Mouse (Mus musculus) myocyte (in vitro differentiated cells): ENCODE measurements around the gene Btnl2. TPM values are rescaled to one million over a fixed set of nuclear protein-coding genes. Genes with fewer than 3 reads are reported as not detected.

Source experiments
- H3K27me3 ChIP-seq: one replicate; pipeline ENCODE4 v1.6.1; 2011; ENCODE audit not compliant: control insufficient read depth, insufficient read depth, insufficient read length
- H3K36me3 ChIP-seq: one replicate; pipeline ENCODE4 v1.6.1; 2011; ENCODE audit not compliant: control insufficient read depth, insufficient read depth
- H3K4me2 ChIP-seq: one replicate; pipeline ENCODE4 v1.6.1; 2011; ENCODE audit warnings: low read depth, control low read depth
- H3K4me3 ChIP-seq: one replicate; pipeline ENCODE4 v1.5.1; 2011; ENCODE audit warnings: mild to moderate bottlenecking, control low read depth, moderate library complexity
- H3K79me2 ChIP-seq: one replicate; pipeline ENCODE4 v1.6.1; 2011; ENCODE audit not compliant: control insufficient read depth, insufficient read depth
- H3ac ChIP-seq: one replicate; pipeline ENCODE4 v1.6.1; 2011; ENCODE audit not compliant: control insufficient read depth, insufficient read length
- CEBPB ChIP-seq: IDR thresholded peaks from 2 replicates; pipeline ENCODE4 v1.6.1; 2011; ENCODE audit warnings: mild to moderate bottlenecking, moderate library complexity; ENCODE audit not compliant: poor library complexity, insufficient read depth, severe bottlenecking
- E2F4 ChIP-seq: IDR thresholded peaks from one replicate; pipeline ENCODE4 v1.6.1; 2011; ENCODE audit warnings: mild to moderate bottlenecking, control low read depth, moderate library complexity; ENCODE audit not compliant: insufficient read depth
- MAX ChIP-seq: IDR thresholded peaks from one replicate; pipeline ENCODE4 v1.6.1; 2011; ENCODE audit warnings: low read depth, mild to moderate bottlenecking, control low read depth
- MYOD1 ChIP-seq, 3 experiments: IDR thresholded peaks; one replicate each; pipeline ENCODE4 v1.6.1; 2011; ENCODE audit warnings: control low read depth in 2 of 3, low read depth in 2 of 3, mild to moderate bottlenecking in 2 of 3, moderate library complexity in 1 of 3; ENCODE audit not compliant: insufficient read length in 2 of 3, control insufficient read depth in 1 of 3
- MYOG ChIP-seq, 3 experiments: IDR thresholded peaks; one replicate each; pipeline ENCODE4 v1.6.1; 2011; ENCODE audit warnings: control low read depth in 2 of 3, low read depth in 2 of 3, mild to moderate bottlenecking in 2 of 3; ENCODE audit not compliant: insufficient read length in 2 of 3, control insufficient read depth in 1 of 3, insufficient read depth in 1 of 3
- POLR2A ChIP-seq: IDR thresholded peaks from one replicate; pipeline ENCODE4 v1.6.1; 2011; ENCODE audit warnings: low read depth, mild to moderate bottlenecking, control low read depth, moderate library complexity; ENCODE audit not compliant: insufficient read length
- POLR2AphosphoS2 ChIP-seq: IDR thresholded peaks from one replicate; pipeline ENCODE4 v1.6.1; 2011; ENCODE audit warnings: low read depth, control low read depth; ENCODE audit not compliant: insufficient read length
- REST ChIP-seq: IDR thresholded peaks from one replicate; pipeline ENCODE4 v1.6.1; 2011; ENCODE audit warnings: mild to moderate bottlenecking, control low read depth, moderate library complexity; ENCODE audit not compliant: insufficient read depth, insufficient read length
- SRF ChIP-seq: IDR thresholded peaks from one replicate; pipeline ENCODE4 v1.6.1; 2011; ENCODE audit warnings: low read depth; ENCODE audit not compliant: control insufficient read depth, insufficient read length
- TCF12 ChIP-seq: IDR thresholded peaks from one replicate; pipeline ENCODE4 v1.6.1; 2011; ENCODE audit warnings: mild to moderate bottlenecking, control low read depth; ENCODE audit not compliant: poor library complexity, insufficient read depth, severe bottlenecking
- TCF3 ChIP-seq: IDR thresholded peaks from one replicate; pipeline ENCODE4 v1.6.1; 2011; ENCODE audit warnings: low read depth, control low read depth; ENCODE audit not compliant: insufficient read length
- USF1 ChIP-seq: IDR thresholded peaks from one replicate; pipeline ENCODE4 v1.6.1; 2011; ENCODE audit warnings: low read depth, mild to moderate bottlenecking, control low read depth, moderate library complexity
- polyA plus RNA-seq: library from polyadenylated mRNA; unstranded; fragments of >200 nt; fragmentation: generic; extraction: Trizol; gene quantifications from one replicate; pipeline ENCODE4 v1.2.1, GENCODE M21; 2012; ENCODE audit warnings: missing spikeins

Gene Btnl2
- polyA plus RNA-seq, 1 experiment, result not detected

GRCm38 (mm10) chr17:34383212-34383611 lies 28.6 kb downstream of the Btnl2 start:
- Histone ChIP-seq H3K27me3 (no peaks in the 10 kb centered on the region), H3K36me3 (no peaks in the 10 kb centered on the region), H3K4me3 (no peak overlapping the region), H3K79me2 (no peaks in the 10 kb centered on the region), H3K4me2 (no peak overlapping the region), H3ac (no peak overlapping the region)
- no peak for TF ChIP-seq USF1
- no peak for TF ChIP-seq POLR2A
- TF ChIP-seq MYOG (IDR thresholded peaks at IDR 0.05; ENCODE audit: control insufficient read depth in 1 of 3, insufficient read depth in 1 of 3, insufficient read length in 2 of 3, low read depth in 2 of 3), result no peak

- no peaks in the 10 kb centered on the region for H3K79me2 ChIP-seq
- H3K36me3 ChIP-seq, result no peaks in the 10 kb centered on the region
- no peak overlapping the region for H3K4me3 ChIP-seq
- no peak overlapping the region for H3ac ChIP-seq
- no peak overlapping the region for H3K4me2 ChIP-seq
- TF ChIP-seq TCF3, result no peak
- TF ChIP-seq USF1, result no peak
- TF ChIP-seq E2F4, result no peak
- no peak for TF ChIP-seq CEBPB
- no peak for TF ChIP-seq TCF12
- TF ChIP-seq POLR2A, result no peak
- TF ChIP-seq MYOG (IDR thresholded peaks at IDR 0.05; ENCODE audit: control insufficient read depth in 1 of 3, insufficient read depth in 1 of 3, insufficient read length in 2 of 3, low read depth in 2 of 3), result no peak
- TF ChIP-seq MAX, result no peak
- no peak for TF ChIP-seq SRF
- no peak for TF ChIP-seq MYOD1 (IDR thresholded peaks at IDR 0.05; ENCODE audit: control insufficient read depth in 1 of 3, insufficient read length in 2 of 3, low read depth in 2 of 3)
- TF ChIP-seq REST, result no peak
- no peak for TF ChIP-seq POLR2AphosphoS2
- H3K27me3 ChIP-seq, result no peaks in the 10 kb centered on the region
Measured at GRCm38 (mm10) chr17:34384699-34385098, 30.1 kb downstream of the Btnl2 start.

- TF ChIP-seq REST (no peak), POLR2AphosphoS2 (no peak), USF1 (no peak)
- Histone ChIP-seq H3K79me2 (no peaks in the 10 kb centered on the region), H3K4me2 (no peak overlapping the region), H3K27me3 (peaks cover 5% of the 10 kb centered on the region), H3K36me3 (no peaks in the 10 kb centered on the region), H3ac (no peak overlapping the region), H3K4me3 (no peak overlapping the region)
Measured at GRCm38 (mm10) chr17:34386656-34387055, 32.0 kb downstream of the Btnl2 start.

- H3K27me3 ChIP-seq, result peaks cover 12% of the 10 kb centered on the region
- H3K36me3 ChIP-seq, result no peaks in the 10 kb centered on the region
- H3K4me2 ChIP-seq, result no peak overlapping the region
- H3ac ChIP-seq, result no peak overlapping the region
- TF ChIP-seq E2F4 (no peak), POLR2A (no peak), MAX (no peak), TCF12 (no peak), MYOD1 (IDR thresholded peaks at IDR 0.05; ENCODE audit: control insufficient read depth in 1 of 3, insufficient read length in 2 of 3, low read depth in 2 of 3) (no peak), REST (no peak), POLR2AphosphoS2 (no peak)
- H3K79me2 ChIP-seq, result no peaks in the 10 kb centered on the region
- H3K4me3 ChIP-seq, result no peak overlapping the region
Measured at GRCm38 (mm10) chr17:34388513-34388912, 33.9 kb downstream of the Btnl2 start.

GRCm38 (mm10) chr17:34391507-34391906 lies 36.9 kb downstream of the Btnl2 start:
- H3K4me2 ChIP-seq, result no peak overlapping the region
- H3K36me3 ChIP-seq, result no peaks in the 10 kb centered on the region
- H3K27me3 ChIP-seq, result peaks cover 12% of the 10 kb centered on the region
- no peaks in the 10 kb centered on the region for H3K79me2 ChIP-seq
- H3K4me3 ChIP-seq, result no peak overlapping the region
- no peak for TF ChIP-seq MYOD1 (IDR thresholded peaks at IDR 0.05; ENCODE audit: control insufficient read depth in 1 of 3, insufficient read length in 2 of 3, low read depth in 2 of 3)
- no peak for TF ChIP-seq REST
- TF ChIP-seq E2F4, result no peak
- no peak for TF ChIP-seq TCF12
- TF ChIP-seq USF1, result no peak
- TF ChIP-seq MYOG (IDR thresholded peaks at IDR 0.05; ENCODE audit: control insufficient read depth in 1 of 3, insufficient read depth in 1 of 3, insufficient read length in 2 of 3, low read depth in 2 of 3), result no peak
- no peak for TF ChIP-seq MAX
- no peak for TF ChIP-seq POLR2AphosphoS2
- no peak for TF ChIP-seq POLR2A
- TF ChIP-seq CEBPB, result no peak
- no peak for TF ChIP-seq SRF
- TF ChIP-seq TCF3, result no peak
- H3ac ChIP-seq, result no peak overlapping the region

DNA sequence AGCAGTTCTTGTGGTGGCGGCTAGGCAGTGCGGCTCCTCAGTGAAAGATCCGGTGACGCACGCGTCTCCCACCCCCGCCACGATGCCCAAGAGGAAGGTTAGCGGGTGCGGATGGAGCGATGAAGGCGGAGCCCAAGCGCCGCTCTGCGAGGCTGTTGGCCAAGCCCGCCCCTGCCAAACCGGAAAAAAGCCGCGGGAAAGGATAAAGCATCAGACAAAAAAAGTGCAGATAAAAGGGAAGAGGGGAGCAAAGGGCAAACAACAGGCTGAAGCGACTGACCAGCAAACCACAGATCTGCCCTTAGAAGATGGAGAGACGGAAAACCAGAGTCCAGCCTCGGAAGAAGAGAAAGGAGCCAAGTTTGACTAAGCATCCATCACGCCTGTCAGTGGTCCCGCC lies 37.7 kb downstream of the Btnl2 start:
- Histone ChIP-seq H3K4me3 (no peak overlapping the region), H3K79me2 (no peaks in the 10 kb centered on the region), H3ac (no peak overlapping the region), H3K27me3 (peaks cover 12% of the 10 kb centered on the region), H3K36me3 (no peaks in the 10 kb centered on the region), H3K4me2 (no peak overlapping the region)
- TF ChIP-seq TCF3 (no peak), POLR2A (no peak), E2F4 (no peak), POLR2AphosphoS2 (no peak), CEBPB (no peak), REST (no peak), USF1 (no peak), MAX (no peak), MYOG (IDR thresholded peaks at IDR 0.05; ENCODE audit: control insufficient read depth in 1 of 3, insufficient read depth in 1 of 3, insufficient read length in 2 of 3, low read depth in 2 of 3) (no peak), SRF (no peak), MYOD1 (IDR thresholded peaks at IDR 0.05; ENCODE audit: control insufficient read depth in 1 of 3, insufficient read length in 2 of 3, low read depth in 2 of 3) (no peak), TCF12 (no peak)
